Mouse (Mus musculus) ES-Bruce4 (cell line): ENCODE data around the gene Zdhhc1. TPM values are rescaled to one million over a fixed set of nuclear protein-coding genes. Genes with fewer than 3 reads are reported as not detected.

Experiments used
- H3K27ac ChIP-seq: 2 replicates; pipeline ENCODE4 v1.5.1; 2012; ENCODE audit warnings: low read length, inconsistent platforms; ENCODE audit not compliant: insufficient read depth
- H3K27me3 ChIP-seq: 2 replicates; pipeline ENCODE4 v1.6.1; 2012; ENCODE audit warnings: mild to moderate bottlenecking, low read length, inconsistent platforms; ENCODE audit not compliant: control insufficient read depth, poor library complexity, insufficient read depth, severe bottlenecking
- H3K36me3 ChIP-seq: 2 replicates; pipeline ENCODE4 v1.6.1; 2012; ENCODE audit warnings: inconsistent platforms, mild to moderate bottlenecking, low read length, moderate library complexity; ENCODE audit not compliant: control insufficient read depth, poor library complexity, insufficient read depth, severe bottlenecking
- H3K4me1 ChIP-seq: one replicate; pipeline ENCODE4 v1.8.1; 2011; ENCODE audit warnings: low read length; ENCODE audit not compliant: control insufficient read depth, insufficient read depth
- H3K4me3 ChIP-seq: 2 replicates; pipeline ENCODE4 v1.5.1; 2011; ENCODE audit warnings: low read depth, mild to moderate bottlenecking, low read length
- H3K9ac ChIP-seq: 2 replicates; pipeline ENCODE4 v1.6.1; 2012; ENCODE audit warnings: low read depth, mild to moderate bottlenecking, inconsistent platforms; ENCODE audit not compliant: poor library complexity, severe bottlenecking
- H3K9me3 ChIP-seq: replicated peaks from 2 replicates; pipeline ENCODE4 v1.6.1; 2012; ENCODE audit warnings: mild to moderate bottlenecking, low read length, inconsistent platforms; ENCODE audit not compliant: control insufficient read depth, poor library complexity, insufficient read depth, severe bottlenecking
- CTCF ChIP-seq: IDR thresholded peaks from one replicate; pipeline ENCODE4 v1.8.1; 2011; ENCODE audit warnings: low read depth, low read length
- EP300 ChIP-seq: IDR thresholded peaks from 2 replicates; pipeline ENCODE4 v1.6.1; 2011; ENCODE audit warnings: low read depth, low read length; ENCODE audit not compliant: insufficient read depth
- POLR2A ChIP-seq: IDR thresholded peaks from one replicate; pipeline ENCODE4 v1.8.1; 2011; ENCODE audit warnings: low read length; ENCODE audit not compliant: insufficient read depth
- polyA plus RNA-seq: library from polyadenylated mRNA; stranded (reverse); fragments of >200 nt; gene quantifications from 2 replicates; pipeline ENCODE4 v1.2.4, GENCODE M21; 2011; ENCODE audit warnings: low read depth; ENCODE audit not compliant: missing spikeins, insufficient read depth, insufficient read length

Gene Zdhhc1
- polyA plus RNA-seq, 1 experiment: 9.2 TPM

DNA sequence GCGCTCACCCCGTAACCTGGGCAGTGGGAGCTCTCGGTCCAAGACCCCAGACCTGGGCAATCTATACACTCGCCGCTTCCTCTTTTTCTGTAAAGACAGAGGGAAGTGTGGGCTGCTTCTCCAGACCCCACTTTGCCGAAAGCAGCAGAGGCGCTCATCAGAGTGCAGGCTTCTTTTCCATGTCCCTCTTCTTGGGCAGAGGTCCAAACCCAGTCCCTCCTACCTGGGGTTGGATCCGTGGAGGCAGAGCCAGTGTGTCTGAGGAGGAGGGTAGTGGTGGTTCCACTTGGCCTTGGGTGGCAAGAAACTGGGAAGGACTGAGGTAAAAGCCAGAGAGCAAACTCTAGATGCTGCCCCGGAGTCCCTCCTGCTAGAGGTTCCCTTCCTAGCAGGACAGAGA lies 23.7 kb downstream of the Zdhhc1 start:
- Histone ChIP-seq H3K9me3 (no peaks in the 10 kb centered on the region), H3K27me3 (no peaks in the 10 kb centered on the region), H3K36me3 (no peaks in the 10 kb centered on the region), H3K4me3 (no peak overlapping the region), H3K27ac (no peak overlapping the region), H3K4me1 (peaks cover 5% of the 10 kb centered on the region), H3K9ac (peak overlapping the region; percentile 8)
- TF ChIP-seq POLR2A (no peak), CTCF (no peak), EP300 (no peak)

DNA sequence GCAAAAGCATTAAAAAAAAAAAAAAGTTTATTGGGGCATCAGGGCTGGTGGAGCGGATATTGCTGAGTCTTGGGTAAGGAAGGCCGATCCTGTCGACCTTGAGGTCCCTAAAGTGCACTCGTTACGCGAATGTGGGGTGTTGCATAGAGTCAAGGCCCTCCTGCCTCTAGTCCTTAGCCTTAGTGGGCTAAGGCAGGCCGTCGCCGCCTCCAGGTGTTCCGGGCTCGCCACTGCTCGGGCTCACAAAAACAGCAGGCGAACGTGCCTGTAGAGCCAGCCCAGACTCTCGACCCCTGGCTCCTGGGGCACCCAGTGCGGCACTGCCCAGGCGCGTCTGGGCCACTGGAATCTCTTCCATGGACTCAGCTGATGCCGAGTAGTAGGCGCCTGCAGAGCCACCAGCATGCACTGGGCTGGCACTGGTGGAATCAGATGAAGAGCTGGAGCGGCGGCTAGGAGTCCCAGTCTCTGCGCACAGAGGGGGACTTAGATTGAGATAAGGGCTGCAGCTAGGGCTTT lies 24.2 kb downstream of the Zdhhc1 start:
- Histone ChIP-seq H3K4me3 (peak overlapping the region; percentile 5; the same call in 1 of the 2 replicates), H3K9ac (peak overlapping the region; percentile 8), H3K27me3 (no peaks in the 10 kb centered on the region), H3K9me3 (no peaks in the 10 kb centered on the region), H3K36me3 (no peaks in the 10 kb centered on the region), H3K27ac (no peak overlapping the region), H3K4me1 (peaks cover 5% of the 10 kb centered on the region)
- TF ChIP-seq CTCF: no peak
- TF ChIP-seq POLR2A: no peak
- no peak for TF ChIP-seq EP300

DNA sequence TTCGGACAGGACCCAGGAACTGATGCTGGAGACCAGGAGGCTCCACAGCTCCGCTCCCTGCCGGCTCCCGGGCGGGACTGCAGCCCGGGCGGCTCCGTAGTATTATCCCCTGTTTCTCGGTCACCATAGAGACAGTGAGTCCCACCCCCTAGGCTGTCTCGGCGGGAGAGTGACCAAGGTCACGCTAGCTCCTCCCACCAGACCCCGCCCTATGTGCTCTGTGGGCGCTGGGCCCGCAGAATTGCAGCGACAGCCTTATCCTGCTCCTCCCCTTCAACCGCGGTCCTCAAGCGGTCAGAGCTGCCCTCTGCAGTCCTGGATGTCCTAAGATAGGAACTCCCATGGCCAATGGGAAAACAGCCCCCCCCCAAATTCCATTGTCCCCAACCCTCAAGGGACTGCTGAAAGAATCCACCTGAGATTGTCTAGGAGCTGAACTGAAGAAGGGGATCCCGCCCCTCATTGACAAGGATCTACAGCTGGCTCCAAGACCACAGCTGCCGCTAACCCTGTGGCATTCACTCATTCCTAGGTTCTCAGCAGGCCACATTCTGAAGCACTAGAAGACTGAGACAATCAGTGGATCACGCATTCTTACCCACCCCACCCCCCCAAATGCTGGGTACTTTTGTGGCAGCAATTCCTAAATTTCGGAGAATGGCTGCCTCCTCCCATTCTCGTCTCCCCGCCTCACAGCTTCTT lies 25.2 kb downstream of the Zdhhc1 start, which contains the start of gene Tppp3:
Tppp3 (minus strand) TSS at position 213 of the 702 bp plus-strand sequence.
- H3K4me1 ChIP-seq: peaks cover 5% of the 10 kb centered on the region

DNA sequence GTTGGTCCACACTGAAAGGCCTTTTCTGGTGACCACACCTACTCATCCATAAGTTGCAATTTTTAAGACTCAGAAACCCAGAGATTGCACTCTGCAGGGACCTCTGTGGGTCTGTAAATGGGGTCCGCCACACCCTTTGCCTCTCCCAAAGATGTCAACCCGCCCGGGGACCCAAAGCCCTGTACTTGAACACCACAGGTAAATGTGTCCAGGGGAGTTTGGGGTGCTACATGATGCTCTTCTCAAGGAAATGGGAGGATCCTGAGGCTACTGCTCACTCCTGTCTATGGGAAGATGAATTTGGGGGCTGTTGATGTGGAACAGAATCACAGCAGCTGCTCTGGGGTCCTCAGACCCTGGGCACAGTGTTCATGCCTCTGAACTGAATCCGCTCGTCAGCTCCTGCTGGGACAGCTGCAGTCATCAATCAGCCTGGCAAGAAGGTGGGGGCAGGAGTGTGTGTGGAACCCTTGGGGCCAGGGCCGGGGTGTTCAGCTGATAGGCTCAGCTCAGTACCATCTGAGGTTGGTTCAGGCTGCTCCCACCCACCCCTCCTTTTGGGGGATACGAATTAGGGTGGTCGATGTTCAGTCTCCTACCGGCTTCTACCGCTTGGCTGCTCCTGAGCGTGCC lies 25.9 kb downstream of the Zdhhc1 start:
- Histone ChIP-seq H3K27ac (no peak overlapping the region), H3K27me3 (no peaks in the 10 kb centered on the region), H3K36me3 (no peaks in the 10 kb centered on the region), H3K9ac (peak overlapping the region; percentile 17; the same call in 1 of the 2 replicates), H3K4me1 (peaks cover 5% of the 10 kb centered on the region), H3K4me3 (peak overlapping the region; percentile 50), H3K9me3 (no peaks in the 10 kb centered on the region)
- no peak for TF ChIP-seq EP300
- no peak for TF ChIP-seq CTCF
- no peak for TF ChIP-seq POLR2A

More for the DNA sequence above, 25.2 kb downstream of the Zdhhc1 start, which contains the start of gene Tppp3:
- H3K36me3 ChIP-seq: no peaks in the 10 kb centered on the region
- H3K9ac ChIP-seq: peak within 1 kb of the TSS; percentile 17
- TF ChIP-seq POLR2A: no peak
- 0 out of 2 replicates have a peak, but pooled peaks have one; percentile 36 for TF ChIP-seq EP300
- peak; percentile 32 for TF ChIP-seq CTCF
- H3K27me3 ChIP-seq: no peaks in the 10 kb centered on the region
- H3K27ac ChIP-seq: no peak within 1 kb of the TSS
- H3K4me3 ChIP-seq: peak within 1 kb of the TSS; percentile 50
- no peaks in the 10 kb centered on the region for H3K9me3 ChIP-seq

DNA sequence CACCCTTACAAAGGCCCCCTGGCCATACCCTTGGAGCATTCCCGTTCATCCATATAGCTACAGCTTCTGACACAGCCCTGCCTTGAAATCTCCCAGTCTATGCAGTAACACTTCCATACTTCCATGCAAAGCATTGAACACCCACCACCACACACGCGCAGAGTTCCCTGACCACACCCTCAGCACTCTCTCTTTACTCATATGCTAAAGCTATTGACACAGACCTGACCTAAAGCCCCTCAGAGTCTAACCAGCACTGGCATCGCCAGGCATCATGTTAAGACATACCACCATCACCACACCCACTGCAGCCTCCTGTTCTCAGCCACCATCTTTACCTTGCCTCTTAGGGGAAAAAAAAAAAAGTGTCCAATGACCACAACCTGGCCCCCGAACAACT lies 26.4 kb downstream of the Zdhhc1 start:
- no peak overlapping the region for H3K27ac ChIP-seq
- H3K4me1 ChIP-seq: peaks cover 5% of the 10 kb centered on the region
- H3K9me3 ChIP-seq: no peaks in the 10 kb centered on the region
- no peaks in the 10 kb centered on the region for H3K27me3 ChIP-seq
- H3K4me3 ChIP-seq: no peak overlapping the region
- no peaks in the 10 kb centered on the region for H3K36me3 ChIP-seq
- H3K9ac ChIP-seq: no peak overlapping the region
- no peak for TF ChIP-seq EP300
- no peak for TF ChIP-seq POLR2A
- no peak for TF ChIP-seq CTCF
